Mouse (Mus musculus) heart, adult 18-20 months (tissue): ENCODE results near the gene B230118H07Rik. TPM values are rescaled to one million over a fixed set of nuclear protein-coding genes. Genes with fewer than 3 reads are reported as not detected.

ENCODE experiments used
- DNase-seq, 2 experiments: peaks; one replicate each; pipeline ENCODE4 v3.0.0; 2021 to 2022; ENCODE audit warnings: mixed read lengths in 1 of 2
- total RNA-seq, 2 experiments: library from RNA; stranded (reverse); gene quantifications; 2 replicates each; pipeline ENCODE4 v1.2.3; 2021

B230118H07Rik gene
- total RNA-seq, 2 experiments from 2014 or later = 99.7 to 110 TPM

DNA sequence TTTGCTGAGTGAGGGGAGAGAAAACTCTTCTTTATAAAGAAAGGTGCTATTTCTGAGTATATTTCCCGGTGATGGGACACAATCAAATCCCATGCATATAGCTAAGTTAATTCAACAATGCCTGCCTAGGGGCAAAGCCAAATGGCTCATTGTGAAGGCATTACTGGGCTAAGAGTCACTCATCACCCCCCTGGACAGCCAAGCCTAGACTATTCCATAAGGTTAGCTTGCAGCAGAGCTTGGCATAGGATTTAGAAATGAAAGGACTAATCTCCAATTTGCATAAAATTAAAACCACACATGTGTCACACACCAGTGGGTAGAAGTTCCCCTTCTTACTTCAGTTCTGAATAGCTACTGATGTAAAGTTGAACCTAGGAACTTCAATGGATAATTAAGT lies 128.8 kb downstream of the B230118H07Rik start:
- DNase-seq = no peak

DNA sequence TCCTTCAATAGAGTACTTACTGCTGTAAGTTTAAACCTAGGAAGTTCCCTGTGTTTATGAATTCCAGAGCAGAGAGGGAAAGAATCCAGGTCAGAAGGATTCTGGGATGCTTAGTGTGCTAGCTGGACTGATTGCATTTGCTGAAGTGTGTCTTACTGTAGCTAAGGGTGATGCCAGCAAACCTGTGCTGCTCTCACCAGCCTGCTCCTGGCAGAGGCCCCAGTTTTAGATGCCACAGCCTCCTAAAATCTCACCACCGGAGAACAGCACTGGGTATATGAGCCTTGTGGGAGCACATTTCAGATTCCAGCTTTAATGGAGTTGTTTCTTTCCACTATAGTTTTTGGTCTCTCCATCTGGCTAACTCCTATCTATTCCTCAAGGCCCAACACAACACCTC lies 129.4 kb downstream of the B230118H07Rik start:
- no peak for DNase-seq

Other genes with a start within 250 kb of the B230118H07Rik start
- gene Rag2, start 24.8 kb downstream of the B230118H07Rik start, total RNA-seq = not detected
- gene Rag1, start within 50 bp of the B230118H07Rik start, total RNA-seq = not detected
- 1 to 10 TPM; 9.4 TPM for gene Traf6, start 28.9 kb upstream of the B230118H07Rik start, total RNA-seq
- gene Prr5l, start 233.5 kb upstream of the B230118H07Rik start, total RNA-seq = 1 to 10 TPM; 1.5 to 2.3 TPM
- 10 to 100 TPM; 28.2 to 32.0 TPM for gene Commd9, start 236.7 kb upstream of the B230118H07Rik start, total RNA-seq